Mouse (Mus musculus) heart, adult 2 months (tissue): ENCODE measurements at regions not wholly inside any gene's neighbourhood (a gene's known extent, or its start where the extent isn't known, plus 50 kb on each side); places are given as distances from the start of the nearest gene placed in this dataset.

Source experiments
- DNase-seq, 2 experiments: peaks; one replicate each; pipeline ENCODE4 v3.0.0; 2021
- H3K27ac ChIP-seq: fragments of 200-600 bp; 2 replicates; pipeline ENCODE4 v1.8.1; 2022
- H3K27me3 ChIP-seq: fragments of 200-500 bp; 2 replicates; pipeline ENCODE4 v1.6.1; 2012; ENCODE audit warnings: mild to moderate bottlenecking, low read length, inconsistent platforms, mixed read lengths; ENCODE audit not compliant: control insufficient read depth, insufficient read depth
- H3K36me3 ChIP-seq: fragments of 200-500 bp; 2 replicates; pipeline ENCODE4 v1.6.1; 2012; ENCODE audit warnings: low read length, inconsistent platforms; ENCODE audit not compliant: control insufficient read depth, insufficient read depth
- H3K4me1 ChIP-seq: fragments of 200-500 bp; 2 replicates; pipeline ENCODE4 v1.6.1; 2011; ENCODE audit warnings: low read length; ENCODE audit not compliant: control insufficient read depth, insufficient read depth
- H3K4me3 ChIP-seq: fragments of 200-600 bp; 2 replicates; pipeline ENCODE4 v1.8.1; 2022
- H3K79me2 ChIP-seq: fragments of 200-500 bp; replicated peaks from 2 replicates; pipeline ENCODE4 v1.6.1; 2012; ENCODE audit warnings: mild to moderate bottlenecking, inconsistent platforms, low read length, moderate library complexity, mixed read lengths; ENCODE audit not compliant: control insufficient read depth, insufficient read depth
- H3K9ac ChIP-seq: fragments of 200-500 bp; 2 replicates; pipeline ENCODE4 v1.6.1; 2012; ENCODE audit warnings: low read depth, mild to moderate bottlenecking, control low read depth, inconsistent platforms, low read length, mixed read lengths
- CTCF ChIP-seq: fragments of 200-600 bp; IDR thresholded peaks from 2 replicates; pipeline ENCODE4 v1.8.1; 2022; ENCODE audit warnings: antibody characterized with exemption, mild to moderate bottlenecking, moderate library complexity
- EP300 ChIP-seq: fragments of 200-500 bp; IDR thresholded peaks from 2 replicates; pipeline ENCODE4 v1.6.1; 2011; ENCODE audit warnings: low read depth, low read length, control low read depth; ENCODE audit not compliant: insufficient read depth
- POLR2A ChIP-seq: fragments of 200-500 bp; IDR thresholded peaks from 2 replicates; pipeline ENCODE4 v1.6.1; 2011; ENCODE audit warnings: mild to moderate bottlenecking, low read depth, low read length, control low read depth; ENCODE audit not compliant: insufficient read depth
- WGBS: fragments of 180-500 bp; shearing (Covaris S2); methylation state at CpG from one replicate; pipeline ENCODE4 v1.1.7; 2018; 5-methylcytosine and 5-hydroxymethylcytosine counted together
- intact Hi-C: fragments of 180-260 bp; cut with DNase I; formaldehyde crosslinking; loops from one replicate; pipeline ENCODE4 v1.15.1; 2025

- H3K79me2 ChIP-seq: no peaks in the 10 kb centered on the region
- no peak overlapping the region for H3K27ac ChIP-seq
These were observed 451.5 kb upstream of the Akr1e1 start for GRCm38 (mm10) chr13:5060462-5060861.

GRCm38 (mm10) chr13:5107454-5107853 lies 498.5 kb upstream of the Akr1e1 start:
- no peaks in the 10 kb centered on the region for H3K79me2 ChIP-seq
- no peak overlapping the region for H3K4me3 ChIP-seq
- no peak overlapping the region for H3K9ac ChIP-seq
- no peak overlapping the region for H3K27ac ChIP-seq
- no peaks in the 10 kb centered on the region for H3K36me3 ChIP-seq
- TF ChIP-seq POLR2A: no peak
- no peak for TF ChIP-seq CTCF
- no peak for TF ChIP-seq EP300
- H3K4me1 ChIP-seq: no peaks in the 10 kb centered on the region
- intact Hi-C loops: no loop called here
- no peak for DNase-seq
- H3K27me3 ChIP-seq: no peaks in the 10 kb centered on the region
- WGBS: 91% methylated on average over 5 of the region's 5 CpGs

More at GRCm38 (mm10) chr13:5060462-5060861, 451.5 kb upstream of the Akr1e1 start:
- no peaks in the 10 kb centered on the region for H3K36me3 ChIP-seq
- TF ChIP-seq EP300: no peak
- no peak for TF ChIP-seq CTCF
- no peak overlapping the region for H3K4me3 ChIP-seq
- 32% methylated on average over 2 of the region's 2 CpGs for WGBS
- H3K4me1 ChIP-seq: no peaks in the 10 kb centered on the region
- intact Hi-C loops: no loop called here
- no peak overlapping the region for H3K9ac ChIP-seq
- H3K27me3 ChIP-seq: no peaks in the 10 kb centered on the region
- no peak for DNase-seq

DNA sequence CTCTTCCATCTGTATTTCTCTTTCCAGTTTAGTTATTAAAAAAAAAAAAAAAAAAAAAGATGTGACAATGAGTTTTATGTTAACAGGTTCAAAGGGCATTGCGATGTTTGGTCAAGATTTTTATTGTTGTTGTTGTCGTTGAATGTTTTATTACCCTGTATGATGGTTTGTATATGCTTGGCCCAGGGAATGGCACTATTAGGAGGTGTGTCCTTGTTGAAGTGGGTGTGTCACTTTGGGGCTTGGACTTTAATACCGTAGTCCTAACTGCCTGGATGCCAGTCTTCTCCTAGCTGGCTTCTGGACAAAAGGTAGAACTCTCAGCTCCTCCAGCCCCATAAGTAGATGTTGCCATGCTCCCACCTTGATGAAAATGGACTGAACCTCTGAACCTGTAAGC lies 545.9 kb upstream of the Akr1e1 start:
- Histone ChIP-seq H3K9ac (no peak overlapping the region), H3K27ac (no peak overlapping the region), H3K4me3 (no peak overlapping the region), H3K36me3 (no peaks in the 10 kb centered on the region), H3K4me1 (no peaks in the 10 kb centered on the region), H3K27me3 (no peaks in the 10 kb centered on the region), H3K79me2 (no peaks in the 10 kb centered on the region)
- 82% methylated on average over 3 of the region's 3 CpGs for WGBS
- TF ChIP-seq EP300: no peak
- no peak for TF ChIP-seq CTCF
- no peak for TF ChIP-seq POLR2A
- DNase-seq: no peak
- intact Hi-C loops: no loop called here

DNA sequence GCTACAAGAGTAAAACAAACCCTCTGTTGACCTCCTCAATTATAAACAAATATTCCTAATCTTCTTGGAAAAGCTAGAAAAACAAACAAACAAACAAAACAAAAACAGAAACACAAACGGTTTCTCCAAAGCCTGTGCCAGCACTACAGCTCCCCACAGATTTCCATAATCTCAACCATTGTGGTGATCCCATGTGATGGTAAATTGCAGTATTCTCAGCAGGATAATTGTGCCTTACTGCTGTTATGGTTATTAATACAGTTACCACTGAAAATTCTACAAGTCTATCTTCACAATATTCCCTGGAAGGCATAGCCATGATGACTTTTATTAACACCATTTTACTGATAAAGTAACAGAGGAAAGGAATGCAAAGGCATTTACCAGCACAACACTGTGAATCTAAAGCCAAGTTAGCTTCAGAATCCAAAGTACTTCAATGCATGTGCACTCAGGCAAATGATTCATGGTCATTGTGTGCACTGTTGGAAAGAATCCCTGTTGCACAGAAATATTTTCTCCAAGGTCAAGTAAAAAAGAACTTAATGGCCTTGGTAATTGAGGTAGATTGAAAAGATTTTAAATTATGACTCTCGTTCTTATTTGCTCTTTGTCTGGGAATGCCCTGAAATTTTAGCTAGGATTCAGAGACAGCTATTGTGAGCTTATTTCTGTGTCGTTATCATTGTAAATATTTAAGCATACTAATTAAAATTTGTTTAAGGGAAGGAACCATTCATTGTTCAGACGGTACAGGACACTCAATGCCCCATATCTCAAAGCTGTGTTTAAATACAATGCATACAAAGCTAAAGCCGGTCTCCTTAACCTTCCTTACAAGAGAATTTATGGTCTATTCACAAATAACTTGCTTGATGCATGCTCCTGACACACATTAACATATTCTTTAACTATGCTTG lies 551.1 kb upstream of the Akr1e1 start:
- WGBS: 81% methylated on average over 5 of the region's 5 CpGs
- H3K36me3 ChIP-seq: no peaks in the 10 kb centered on the region
- H3K4me3 ChIP-seq: no peak overlapping the region
- H3K4me1 ChIP-seq: no peaks in the 10 kb centered on the region
- H3K79me2 ChIP-seq: no peaks in the 10 kb centered on the region
- intact Hi-C loops: no loop called here
- H3K9ac ChIP-seq: no peak overlapping the region
- no peak overlapping the region for H3K27ac ChIP-seq
- TF ChIP-seq POLR2A (no peak), CTCF (no peak), EP300 (no peak)
- DNase-seq: no peak
- no peaks in the 10 kb centered on the region for H3K27me3 ChIP-seq

GRCm38 (mm10) chr13:5166716-5167115 lies 557.7 kb upstream of the Akr1e1 start:
- Histone ChIP-seq H3K79me2 (no peaks in the 10 kb centered on the region), H3K9ac (no peak overlapping the region), H3K36me3 (no peaks in the 10 kb centered on the region), H3K4me3 (no peak overlapping the region), H3K27ac (no peak overlapping the region), H3K27me3 (no peaks in the 10 kb centered on the region), H3K4me1 (no peaks in the 10 kb centered on the region)
- TF ChIP-seq POLR2A: no peak
- no peak for TF ChIP-seq EP300
- TF ChIP-seq CTCF: no peak
- WGBS: 54% methylated on average over 2 of the region's 2 CpGs
- intact Hi-C loops: no loop called here
- no peak for DNase-seq

DNA sequence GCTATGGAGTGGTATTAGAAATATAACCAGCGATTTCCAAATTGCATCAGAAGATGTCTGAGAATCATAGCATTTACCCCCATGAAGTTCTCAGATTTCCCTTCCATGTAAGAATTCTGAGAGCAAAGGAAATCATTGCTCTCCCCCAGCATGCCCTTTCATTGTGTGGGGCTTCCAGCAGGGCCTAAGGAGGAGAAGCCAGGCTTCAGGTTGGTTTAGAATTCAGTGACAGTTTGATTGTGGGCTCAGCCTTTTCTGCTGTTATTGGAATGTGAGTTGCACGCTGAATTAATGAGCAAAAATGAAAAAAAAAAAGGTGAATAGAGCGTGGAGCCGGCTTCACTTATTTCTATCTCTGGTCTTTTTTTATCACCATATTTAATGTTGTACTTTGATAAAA lies 570.0 kb upstream of the Akr1e1 start:
- DNase-seq: no peak
- intact Hi-C loops: no loop called here
- TF ChIP-seq EP300 (no peak), CTCF (no peak), POLR2A (no peak)

More for the DNA sequence above, 570.0 kb upstream of the Akr1e1 start:
- Histone ChIP-seq H3K27me3 (no peaks in the 10 kb centered on the region), H3K4me1 (no peaks in the 10 kb centered on the region), H3K79me2 (no peaks in the 10 kb centered on the region), H3K4me3 (no peak overlapping the region), H3K9ac (no peak overlapping the region), H3K27ac (no peak overlapping the region), H3K36me3 (no peaks in the 10 kb centered on the region)
- 90% methylated on average over 4 of the region's 4 CpGs for WGBS
